Mouse (Mus musculus) E14TG2a.4 (cell line): ENCODE data around the gene Aco1.

ENCODE experiments used
- CTCF ChIP-seq: conservative IDR thresholded peaks from 2 replicates; pipeline ENCODE4 v1.5.1; 2014; ENCODE audit warnings: low read length
- POU5F1 ChIP-seq: IDR thresholded peaks from 2 replicates; pipeline ENCODE4 v1.6.1; 2014; ENCODE audit warnings: low read length, borderline replicate concordance

- TF ChIP-seq CTCF, result no peak
- TF ChIP-seq POU5F1, result no peak
Measured at GRCm38 (mm10) chr4:40152771-40153170, 9.9 kb downstream of the Aco1 start.
